Mouse (Mus musculus) cerebellum, postnatal 4 days (tissue): ENCODE data around the gene Man1c1.

Source experiments
- DNase-seq, 2 experiments: peaks; one replicate each; pipeline ENCODE4 v3.0.0; 2022; ENCODE audit warnings: low spot score in 2 of 2, mixed read lengths in 1 of 2

The Man1c1 gene

DNA sequence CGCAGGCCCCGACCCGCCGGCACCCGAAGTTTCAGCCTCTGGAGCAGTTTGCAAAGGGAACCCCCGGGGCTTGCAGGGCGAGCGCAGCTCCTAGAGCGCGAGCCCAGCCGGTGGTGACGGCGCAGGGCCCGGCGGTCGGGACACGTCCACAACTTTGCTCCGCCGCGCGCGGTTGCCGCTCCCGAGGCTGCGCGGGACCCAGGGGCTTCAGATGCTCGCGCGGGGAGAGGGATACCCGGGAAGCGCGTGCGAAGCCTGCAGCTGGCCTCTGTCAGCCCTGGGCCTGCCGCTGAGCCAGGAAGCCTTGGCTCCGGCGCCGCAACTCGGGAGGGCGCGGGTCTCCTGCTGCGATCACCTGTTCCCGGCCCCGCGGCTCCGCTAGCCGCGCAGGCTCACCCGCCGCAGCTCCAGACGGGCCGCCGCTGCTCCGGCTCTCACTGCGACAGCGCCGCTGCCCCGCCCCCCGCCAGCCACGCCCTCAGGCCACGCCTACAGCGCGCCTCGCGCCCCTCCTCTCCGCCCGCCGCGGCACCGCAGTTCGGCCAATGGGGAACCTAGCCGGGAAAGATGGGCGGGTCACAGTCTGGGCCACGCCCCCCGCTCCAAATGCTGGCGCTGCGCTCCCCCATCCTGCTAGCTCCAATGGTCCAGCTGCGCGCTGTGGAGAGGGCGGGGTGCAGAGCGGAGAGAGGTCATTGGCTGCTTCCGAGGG is at the start of gene Man1c1:
Gene Man1c1, minus strand, starts transcription at position 456 of the 712 bp plus-strand sequence.
- peak; percentile 99 for DNase-seq

DNA sequence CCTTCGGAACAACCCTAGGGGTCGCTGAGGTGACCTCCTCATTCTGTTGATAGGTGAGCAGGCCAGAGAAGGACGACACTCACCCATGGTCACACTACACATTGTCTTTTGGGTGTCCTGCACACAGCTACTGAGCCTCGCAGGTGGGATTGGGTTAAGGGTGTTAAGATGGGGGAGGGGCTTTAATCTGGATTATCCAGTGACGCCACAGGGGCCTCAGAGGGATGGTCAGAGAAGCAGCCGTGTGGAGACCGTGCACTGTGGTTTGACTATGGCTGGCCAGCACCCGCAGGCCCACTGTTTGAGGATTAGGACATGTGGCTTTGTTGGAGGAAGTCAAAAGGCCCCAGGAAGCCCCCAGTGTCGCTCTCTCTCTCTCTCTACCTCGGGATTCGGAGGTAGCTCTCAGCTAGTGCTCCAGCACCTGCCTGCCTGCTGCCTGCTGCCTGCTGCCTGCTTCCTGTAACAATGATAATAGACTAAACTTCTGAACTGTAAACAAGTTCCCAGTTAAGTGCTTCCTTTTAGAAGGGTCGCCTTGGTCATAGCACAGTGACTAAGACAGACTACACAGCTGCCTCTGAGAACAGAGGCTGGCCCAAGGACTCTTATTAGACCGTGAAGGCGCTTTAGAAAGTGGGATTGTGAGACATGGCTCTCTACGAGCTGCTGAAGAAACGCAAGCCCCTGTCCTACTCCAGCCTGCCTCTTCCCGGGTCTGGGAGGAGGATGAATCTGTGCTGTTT is 49.6 kb upstream of the Man1c1 start:
- no peak for DNase-seq

DNA sequence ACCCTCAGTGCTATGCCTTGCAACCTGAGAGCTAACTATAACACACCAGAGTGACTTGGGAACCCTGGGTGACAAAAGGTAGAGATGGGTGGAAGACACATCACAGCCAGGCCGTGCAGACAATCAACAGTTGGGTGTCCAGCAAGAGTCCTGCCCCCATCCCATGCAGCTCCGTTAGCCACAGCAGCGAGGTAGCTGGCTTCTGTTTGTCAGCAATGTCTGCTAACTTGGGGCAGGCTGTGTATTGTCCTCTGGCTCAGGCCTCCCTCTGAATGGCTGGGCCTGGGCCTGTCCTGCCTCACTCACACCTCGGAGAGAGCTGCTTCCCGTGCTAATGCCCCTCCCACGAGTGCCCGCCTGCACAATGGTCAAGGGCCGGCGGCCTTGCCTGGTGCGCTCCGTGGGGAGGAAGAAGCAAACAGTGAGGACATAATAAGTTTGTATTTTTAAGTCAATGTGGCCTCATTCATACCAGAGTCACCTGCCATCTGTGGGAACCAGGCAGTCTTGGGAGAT is 48.9 kb upstream of the Man1c1 start:
- no peak for DNase-seq

DNA sequence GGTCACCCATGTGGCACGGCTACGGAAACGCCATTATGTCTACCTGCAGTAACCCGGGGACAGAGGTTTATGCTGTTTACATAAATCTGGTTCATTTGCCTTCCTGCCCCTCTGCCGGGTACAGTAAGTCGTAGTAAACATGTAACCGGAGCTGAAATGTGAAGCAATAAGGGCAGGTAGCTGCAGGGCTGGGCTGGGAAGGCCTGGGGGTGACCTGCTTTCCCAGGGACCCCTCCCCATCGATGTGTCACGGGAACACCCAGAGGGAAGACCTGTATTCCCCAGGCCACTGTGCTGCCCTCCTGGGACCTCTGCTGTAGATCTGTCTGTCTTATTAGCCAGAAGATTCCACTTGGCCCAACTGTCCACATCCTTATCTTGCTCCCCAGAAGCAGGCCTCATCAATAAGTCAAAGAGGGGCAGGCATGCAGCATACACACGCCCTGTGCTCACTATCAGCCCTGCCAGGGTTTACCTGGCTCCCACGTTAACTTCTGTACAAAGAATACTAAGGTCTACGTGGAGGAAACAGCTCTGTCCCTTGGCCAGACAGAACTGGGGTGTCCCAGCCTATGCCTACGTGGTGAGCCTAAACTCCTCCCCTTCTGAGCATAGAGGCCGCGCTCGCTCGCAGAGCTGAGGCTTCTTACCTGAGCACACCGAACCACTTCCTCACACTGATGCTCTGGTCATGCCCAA is 47.7 kb upstream of the Man1c1 start:
- DNase-seq, result no peak

DNA sequence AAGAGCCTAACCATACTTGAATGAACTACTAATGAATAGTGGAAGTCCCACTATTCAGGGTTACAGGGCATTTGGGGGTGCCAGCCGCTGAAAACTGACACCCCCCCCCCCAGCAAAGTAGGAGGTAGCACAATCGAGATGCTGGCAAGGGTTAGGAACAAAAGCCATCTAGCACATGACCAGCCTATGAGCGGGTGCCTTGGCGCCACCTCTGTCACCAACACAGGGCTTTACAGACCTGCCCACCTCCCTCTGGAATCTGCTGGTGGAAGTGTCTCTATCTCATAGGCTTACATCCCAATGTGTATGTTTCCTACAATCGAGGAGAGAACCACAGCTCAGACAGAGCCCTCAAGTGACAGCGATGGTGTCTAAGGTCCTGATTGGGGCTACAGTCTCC is 46.7 kb upstream of the Man1c1 start:
- no peak for DNase-seq

DNA sequence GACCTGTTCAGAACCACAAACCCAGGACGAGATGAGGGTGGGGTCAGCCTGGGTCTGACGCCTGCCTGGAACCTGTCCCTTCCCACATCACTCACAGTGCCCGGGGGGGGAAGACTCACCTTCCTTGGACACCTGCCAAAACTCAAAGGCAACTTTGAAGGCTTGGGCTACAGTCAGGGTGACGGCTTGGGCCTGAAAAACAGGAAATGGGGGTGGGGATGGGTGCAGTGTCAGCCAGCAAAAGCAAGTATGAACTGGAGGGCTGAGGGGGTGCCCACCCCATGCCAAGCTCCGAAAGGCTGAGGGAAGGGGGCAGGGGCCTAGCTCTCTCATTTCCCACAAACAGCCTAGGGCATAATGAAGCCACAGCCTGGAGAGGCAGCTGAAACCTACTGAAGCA is 46.2 kb upstream of the Man1c1 start:
- DNase-seq, result no peak

DNA sequence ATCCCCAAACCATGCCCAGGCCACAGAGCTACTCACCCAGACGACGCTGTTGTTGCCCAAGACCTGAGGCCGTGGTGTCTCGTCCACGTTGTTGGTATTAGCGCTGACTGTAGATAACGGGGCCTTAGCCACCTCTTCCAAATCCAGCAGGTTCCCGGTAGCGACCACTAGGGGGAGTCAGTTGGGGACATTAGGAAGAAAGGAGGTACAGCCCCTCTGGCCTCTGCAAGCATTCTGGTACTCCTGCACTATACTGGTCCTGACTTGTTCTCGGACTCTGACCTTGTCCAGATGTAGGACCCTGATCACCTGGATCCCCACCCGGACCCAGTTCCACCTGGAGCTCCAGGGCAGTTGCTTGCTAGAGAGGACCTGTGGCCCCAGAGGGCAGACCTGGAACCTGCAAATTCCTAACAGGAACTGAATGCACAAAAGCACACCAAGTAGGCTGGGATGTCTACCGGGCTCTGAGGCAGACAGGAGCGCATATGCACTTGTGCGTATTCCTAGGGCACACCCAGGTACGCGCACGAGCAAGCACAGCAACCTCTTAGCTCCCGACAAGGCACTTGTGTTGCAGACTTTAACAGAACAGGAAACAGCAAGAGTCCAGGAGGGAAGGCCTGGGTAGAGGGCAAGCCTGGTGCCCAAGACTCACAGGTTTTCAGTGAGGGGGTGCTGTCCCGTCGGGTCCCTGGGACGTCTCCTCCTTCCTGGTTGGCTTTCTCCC is 45.4 kb upstream of the Man1c1 start:
- no peak for DNase-seq

DNA sequence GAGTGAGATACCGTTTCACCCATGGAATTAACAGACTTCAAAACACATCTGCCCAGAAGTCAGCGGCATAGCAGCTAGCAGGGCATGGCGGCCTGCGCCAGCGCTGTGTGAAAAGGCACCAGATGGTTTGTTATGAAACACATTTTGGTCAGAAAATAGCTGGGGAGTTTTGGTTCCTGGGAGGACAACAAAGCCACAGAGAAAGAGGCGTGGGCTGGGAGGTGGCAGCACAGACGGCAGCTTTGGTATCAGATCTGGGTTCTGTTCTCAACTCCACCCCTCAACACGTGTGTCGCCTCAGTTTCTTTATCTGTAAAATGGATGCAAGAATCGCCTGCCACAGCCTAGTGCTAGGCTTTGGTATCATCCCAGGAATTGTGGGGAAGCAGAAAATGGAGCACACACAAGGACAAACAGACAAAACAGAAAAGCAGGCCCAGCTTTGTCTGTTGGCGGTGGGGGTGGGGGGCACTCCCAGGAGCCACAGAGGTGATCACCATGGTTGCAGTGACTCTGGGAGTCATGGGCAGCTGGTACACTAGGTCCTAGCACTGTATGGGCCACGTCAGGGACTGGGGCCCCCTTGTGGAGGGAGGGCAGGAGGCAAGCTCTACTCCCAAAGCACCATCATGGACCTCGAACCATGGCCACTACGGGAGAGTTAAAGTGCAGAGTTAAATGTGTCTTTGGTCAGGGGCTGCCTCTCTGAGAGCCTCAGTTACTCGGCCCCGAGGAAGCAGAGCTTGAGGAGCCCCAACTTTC is 42.0 kb upstream of the Man1c1 start:
- DNase-seq, result no peak

DNA sequence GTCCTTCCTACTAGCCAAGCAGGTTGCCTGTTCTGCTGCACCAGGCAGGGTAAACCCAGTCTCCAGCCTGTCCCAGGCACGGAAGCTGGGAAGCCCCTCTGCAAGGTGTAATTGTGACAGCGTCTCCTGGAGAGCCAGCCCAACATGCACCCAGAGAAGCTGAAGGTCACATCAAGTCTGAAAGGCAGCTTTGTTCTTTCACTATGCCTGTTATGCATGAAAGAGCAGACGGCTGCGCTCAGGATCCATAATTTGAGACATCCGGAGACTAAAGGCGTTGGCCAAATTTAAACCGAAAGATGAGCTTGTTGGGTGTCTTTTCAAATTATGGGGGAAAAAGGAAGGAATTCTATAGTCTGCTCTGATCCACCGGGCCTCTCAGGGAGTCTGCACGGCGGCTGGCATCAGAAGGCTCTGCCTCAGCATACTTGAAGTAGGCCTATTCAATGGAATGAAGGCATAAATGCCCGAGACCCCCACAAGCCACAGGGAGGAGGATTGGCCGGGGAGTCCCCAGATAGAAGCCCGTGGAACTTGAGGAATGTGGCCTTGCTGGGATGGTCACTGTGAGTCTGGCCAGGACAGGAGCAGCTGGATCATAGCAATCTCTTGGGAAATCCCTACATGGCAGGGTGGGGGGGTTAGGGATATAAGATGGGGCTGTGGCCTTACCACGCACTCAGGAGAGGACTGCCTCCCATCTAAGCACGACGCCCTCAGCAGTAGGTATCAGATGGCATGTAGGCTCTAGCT is 40.0 kb upstream of the Man1c1 start:
- no peak for DNase-seq

DNA sequence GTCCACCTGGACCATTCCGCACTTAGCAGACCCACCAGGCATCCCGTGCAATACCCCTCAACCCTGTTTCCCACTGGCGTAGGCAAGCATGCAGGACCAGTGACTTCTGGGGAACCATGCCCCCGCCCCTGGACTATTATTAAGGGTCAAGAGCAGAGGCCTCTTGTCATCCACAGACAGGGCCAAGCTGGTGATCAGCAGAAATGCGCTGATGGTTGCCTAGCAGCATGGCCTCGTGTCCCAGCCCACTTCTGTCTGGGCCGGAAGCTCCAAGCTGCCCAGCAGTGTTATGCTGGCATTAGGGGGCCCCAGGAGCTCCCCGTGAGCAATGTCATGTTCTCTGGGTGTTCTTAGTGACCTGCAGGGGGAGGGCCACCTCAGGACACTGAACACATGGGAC is 37.9 kb upstream of the Man1c1 start:
- no peak for DNase-seq

DNA sequence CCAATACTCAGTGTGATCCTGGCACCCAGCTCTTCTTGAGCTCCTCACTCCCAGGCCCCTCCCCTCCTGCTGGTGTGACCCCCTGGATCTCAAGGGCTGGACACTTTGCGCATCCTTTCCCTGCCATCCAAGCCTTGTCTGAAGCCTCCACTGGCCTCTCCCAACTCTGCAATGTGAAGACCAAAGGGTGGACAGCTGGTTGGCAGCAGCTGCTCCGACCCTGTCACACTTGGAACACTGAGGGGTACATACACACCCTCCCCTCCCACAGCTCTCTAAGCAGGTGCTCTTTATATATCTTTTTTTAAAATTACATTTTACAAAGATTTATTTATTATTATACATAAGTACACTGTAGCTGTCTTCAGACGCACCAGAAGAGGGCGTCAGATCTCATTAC is 36.1 kb upstream of the Man1c1 start:
- DNase-seq, result no peak

DNA sequence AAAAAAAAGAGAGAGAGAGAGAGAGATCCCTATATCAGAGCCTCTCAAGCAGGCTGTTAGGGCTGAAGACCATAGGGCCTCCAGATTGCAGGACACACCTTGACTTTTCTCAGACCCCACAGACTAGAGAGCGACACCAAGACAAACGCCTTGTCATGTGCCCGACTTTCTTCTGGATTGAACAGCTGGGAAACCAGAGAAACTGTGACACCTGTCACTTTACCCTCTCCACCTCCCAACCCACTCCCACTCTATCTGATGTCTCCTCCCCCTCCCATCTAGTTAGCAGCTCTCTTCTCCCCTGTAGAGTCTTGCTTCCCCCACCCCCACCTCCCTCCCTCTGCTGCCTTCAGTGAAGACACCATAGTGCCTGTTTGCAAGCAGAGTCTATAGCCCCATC is 35.4 kb upstream of the Man1c1 start:
- no peak for DNase-seq

DNA sequence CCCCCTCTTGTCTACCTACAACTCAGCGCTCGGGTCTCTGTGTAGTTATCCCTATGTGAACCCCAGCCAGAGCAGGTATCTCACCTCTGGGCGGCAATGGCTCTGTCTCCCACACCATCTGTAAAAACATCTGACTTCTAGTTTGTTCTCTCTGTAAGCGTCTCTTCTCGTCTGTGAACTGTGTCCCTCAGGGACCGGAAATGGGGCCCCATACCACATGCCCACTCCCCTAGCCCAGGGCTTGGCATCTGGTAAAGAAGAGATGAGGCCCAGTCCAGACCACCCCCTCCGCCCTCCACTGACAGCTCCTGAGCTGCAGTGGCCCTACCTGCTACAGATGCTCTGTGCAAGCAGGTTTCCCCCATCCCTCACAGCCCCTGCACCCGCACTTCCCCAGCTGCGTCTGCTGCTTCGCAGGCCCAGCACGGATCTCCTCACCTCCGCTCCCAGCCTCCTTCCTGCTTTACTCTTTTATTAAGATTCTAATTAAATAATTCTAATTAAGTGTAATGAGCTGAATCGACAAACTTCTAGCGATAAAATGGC is 33.3 kb upstream of the Man1c1 start:
- DNase-seq, result no peak

DNA sequence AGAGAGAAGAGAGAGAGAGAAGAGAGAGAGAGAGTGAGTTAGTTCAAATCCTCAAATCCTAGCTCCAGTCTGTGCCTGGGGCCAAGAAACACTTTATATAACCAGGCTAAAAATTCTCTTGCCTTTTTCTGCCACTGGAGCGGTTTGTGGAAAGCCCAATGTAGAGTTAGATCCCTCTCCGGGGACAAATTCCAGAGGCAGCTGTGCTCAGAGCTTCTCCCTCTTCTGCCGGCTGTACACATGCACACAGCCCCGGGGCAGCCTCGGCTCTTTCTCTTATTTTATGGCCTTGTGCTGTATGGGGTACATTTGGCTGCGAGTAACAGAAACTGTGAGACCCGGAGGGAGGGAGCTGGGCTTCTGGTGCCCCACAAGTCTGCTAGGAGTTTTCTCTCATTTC is 32.1 kb upstream of the Man1c1 start:
- no peak for DNase-seq

DNA sequence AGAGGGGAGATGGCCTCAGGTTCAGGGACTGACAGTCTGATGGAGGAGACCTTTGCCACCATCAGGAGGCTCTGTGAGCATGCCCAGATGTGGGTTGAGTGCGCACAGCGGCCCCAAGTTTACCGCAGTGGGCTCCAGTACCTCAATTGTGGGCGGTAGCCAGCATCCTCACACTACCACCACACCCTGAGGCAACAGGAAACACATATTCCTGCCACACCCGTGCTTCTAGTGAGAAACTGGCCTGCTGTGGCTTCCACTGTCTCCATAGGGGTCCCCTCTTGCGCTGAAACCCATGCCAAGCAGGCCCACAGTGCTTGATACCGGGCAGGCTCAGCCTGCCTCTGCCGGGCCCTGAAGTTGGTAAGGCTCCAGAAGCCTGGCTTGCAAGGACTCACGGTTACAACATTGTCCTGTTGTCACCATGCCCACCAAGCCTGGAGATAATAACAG is 30.6 kb upstream of the Man1c1 start:
- DNase-seq, result no peak

DNA sequence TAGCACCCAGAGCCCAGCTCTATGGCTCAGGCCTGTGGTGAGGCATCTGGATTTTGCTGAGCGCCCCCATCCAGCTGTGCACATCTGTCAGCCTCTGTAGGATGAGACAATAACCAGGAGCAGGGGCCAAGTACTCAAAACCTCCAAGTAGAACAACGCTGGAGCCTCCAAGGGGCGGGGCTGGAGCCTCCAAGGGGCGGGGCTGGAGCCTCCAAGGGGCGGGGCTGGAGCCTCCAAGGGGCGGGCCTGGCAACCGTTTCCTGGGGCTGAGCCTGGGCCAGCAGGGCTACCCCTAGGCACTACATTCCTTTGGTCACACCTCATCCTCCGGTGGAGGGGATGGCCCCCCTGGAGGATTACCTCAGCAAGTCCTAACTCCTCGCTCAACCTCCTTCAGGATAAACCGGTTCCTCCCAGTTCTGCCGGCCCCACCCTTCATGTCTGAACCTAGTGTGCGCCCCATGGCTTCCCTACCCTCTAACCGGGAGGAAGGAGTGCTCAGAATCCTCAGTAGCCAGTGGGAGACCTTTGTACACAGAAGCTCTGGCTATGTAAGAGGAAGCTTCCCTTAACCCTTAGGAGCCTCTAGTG is 30.0 kb upstream of the Man1c1 start:
- no peak for DNase-seq

DNA sequence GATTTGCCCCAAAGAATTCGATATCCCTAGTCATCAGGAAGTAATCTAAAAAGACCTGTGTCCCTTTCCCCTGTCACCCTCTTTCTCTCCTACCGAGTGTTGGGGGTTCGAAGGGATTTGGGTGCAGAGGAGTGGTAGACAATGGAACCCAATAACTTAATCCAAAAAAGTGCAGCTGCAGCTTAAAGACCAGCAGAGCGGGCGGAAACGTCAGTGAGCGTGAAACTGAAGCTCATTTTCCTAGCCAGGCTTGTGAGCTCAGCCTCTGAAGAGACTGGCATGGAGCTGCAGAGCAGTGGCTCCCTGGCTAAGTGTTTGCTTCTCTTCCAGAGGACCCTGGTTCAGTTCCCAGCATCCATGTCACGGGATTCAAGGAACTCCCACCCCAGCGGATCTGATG is 29.3 kb upstream of the Man1c1 start:
- DNase-seq, result no peak

DNA sequence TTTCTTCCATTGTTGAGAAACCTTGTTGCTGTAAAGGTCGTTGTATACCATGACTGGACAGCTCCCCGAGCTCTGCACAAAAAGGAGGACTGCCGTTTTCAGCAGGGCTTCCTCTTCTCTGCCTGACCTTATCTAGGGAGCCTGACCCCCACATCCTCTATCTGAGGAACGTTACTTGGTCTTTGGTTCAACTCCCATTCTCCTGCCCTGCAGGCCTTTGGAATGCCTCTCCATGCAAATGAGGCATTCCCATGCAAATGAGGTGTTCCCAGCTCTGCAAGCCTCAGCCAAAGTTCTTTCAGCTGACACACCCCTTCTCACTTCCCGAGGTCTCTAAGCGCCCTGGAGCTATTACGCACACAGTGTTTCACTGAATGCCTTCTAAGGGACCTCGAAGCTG is 26.0 kb upstream of the Man1c1 start:
- no peak for DNase-seq

DNA sequence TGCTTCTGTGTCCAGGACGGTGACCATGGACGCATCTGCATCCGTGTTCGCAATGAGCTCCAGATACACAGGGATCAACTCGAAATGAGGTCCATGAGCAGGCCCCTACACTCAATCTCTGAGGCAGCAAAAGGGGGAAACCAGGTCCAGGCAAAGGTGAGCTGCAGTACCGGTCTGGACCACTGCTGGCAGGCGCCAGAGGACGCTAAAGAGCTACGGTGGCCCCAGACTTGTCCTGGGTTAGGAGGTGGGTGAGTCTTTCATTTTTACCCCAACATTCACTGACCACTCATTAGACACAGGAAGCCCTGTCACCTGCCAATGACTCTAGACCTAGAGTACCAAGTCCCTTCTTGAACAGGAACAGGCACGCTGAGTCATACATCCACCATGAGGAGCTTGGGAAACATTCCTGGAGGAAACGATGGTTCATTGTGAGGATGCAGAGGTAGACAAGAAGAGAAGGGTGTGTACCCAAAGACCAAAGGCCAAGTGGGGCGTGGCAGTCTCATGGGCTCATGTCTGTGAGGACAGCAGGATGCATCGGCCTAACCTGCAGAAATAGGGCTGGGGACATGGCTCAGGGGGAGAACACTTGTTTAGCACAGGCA is 21.8 kb upstream of the Man1c1 start:
- no peak for DNase-seq
